Mouse (Mus musculus) heart, postnatal 0 days (tissue): Measurements from ENCODE around the gene Eif2d.

Experiments used
- CTCF ChIP-seq: IDR thresholded peaks from 2 replicates; pipeline ENCODE4 v1.5.1; 2016; ENCODE audit warnings: antibody characterized with exemption, control low read depth, low read depth
- EP300 ChIP-seq: IDR thresholded peaks from 2 replicates; pipeline ENCODE4 v1.6.1; 2016; ENCODE audit warnings: antibody characterized with exemption, low read depth

DNA sequence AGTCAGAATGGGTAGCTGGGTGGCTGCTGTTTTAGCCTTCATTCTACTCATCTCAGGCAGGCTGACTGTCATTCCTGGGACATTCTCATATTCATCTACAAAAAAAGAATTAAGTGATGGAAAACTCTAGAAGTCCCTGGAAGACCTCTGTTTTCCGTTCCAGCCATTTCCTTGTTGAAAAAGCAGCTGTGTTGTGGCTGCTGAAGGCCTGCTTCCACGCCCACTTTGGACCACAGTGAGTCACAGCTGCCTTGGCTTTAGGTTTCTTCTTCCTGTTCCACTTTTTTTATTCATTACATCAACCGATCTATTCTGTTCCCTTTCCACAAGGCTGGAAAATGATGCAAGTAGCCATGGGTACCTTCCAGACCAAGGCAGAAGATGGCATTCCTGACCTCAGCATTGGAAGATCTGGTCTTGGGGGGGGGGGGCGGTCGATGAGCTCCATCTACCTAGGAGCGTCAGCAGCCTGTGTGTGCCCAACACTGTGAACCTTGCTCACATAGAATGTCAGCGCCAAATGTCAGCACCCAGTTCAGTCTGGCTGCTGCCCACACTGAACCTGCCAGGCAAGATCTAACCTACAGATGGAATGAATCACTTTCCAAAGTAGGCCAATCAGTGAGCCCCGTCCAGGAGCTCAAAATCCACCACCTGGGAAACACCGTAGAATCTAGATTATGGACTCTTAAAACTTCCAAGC lies 31.4 kb downstream of the Eif2d start:
- no peak for TF ChIP-seq CTCF
- no peak for TF ChIP-seq EP300
